Mouse (Mus musculus) T-cell, adult 2 months (primary cell): ENCODE data around the gene Ripply1.
"Not testable (repeated sequence)": the region's sequence is repeated elsewhere in the genome, so short reads cannot be mapped to it uniquely, and the experiment has no call there.

Experiments
- DNase-seq: peaks from one replicate; pipeline ENCODE4 v3.0.0; 2022; ENCODE audit warnings: low spot score

Gene Ripply1

DNA sequence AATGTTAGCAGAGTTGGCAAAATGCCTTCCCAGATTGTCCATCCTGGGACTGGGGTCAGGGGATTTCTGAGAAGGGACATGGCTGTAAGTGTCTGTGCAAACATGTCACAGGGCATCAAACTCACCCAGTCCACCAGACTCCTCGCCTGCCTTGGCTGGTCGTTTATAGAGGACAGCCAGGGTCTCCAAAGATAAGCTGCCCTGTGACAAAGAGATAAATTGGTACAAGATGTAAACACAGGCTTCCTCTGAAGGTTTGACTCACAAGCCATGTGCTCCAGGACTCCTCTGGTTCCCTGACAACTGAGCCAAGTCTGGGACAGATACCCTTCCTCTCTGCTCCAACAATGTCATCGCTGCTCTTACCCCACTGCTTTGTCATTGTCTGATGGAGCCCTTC, 1.2 kb downstream of the Ripply1 start:
- DNase-seq, result no peak

DNA sequence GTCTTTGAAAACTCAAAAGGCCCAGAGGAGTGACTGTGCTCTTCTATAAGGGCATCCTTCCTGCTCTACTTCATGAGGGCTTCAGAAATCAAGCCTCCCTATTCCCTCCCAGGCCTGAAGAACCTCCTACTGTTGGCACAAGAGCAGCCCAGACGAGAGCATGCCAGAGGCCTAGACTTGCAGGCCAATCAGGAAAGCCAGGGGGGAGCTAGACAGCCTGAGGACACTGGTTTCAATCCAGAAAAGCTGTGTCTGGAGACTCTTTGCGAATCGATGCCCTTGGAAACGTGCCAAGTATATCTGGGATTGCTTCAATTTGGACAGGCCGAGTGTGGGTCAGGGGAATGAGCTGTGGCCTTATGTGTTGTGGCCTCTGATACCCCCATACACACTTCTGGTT, 2.8 kb downstream of the Ripply1 start:
- DNase-seq, result no peak

DNA sequence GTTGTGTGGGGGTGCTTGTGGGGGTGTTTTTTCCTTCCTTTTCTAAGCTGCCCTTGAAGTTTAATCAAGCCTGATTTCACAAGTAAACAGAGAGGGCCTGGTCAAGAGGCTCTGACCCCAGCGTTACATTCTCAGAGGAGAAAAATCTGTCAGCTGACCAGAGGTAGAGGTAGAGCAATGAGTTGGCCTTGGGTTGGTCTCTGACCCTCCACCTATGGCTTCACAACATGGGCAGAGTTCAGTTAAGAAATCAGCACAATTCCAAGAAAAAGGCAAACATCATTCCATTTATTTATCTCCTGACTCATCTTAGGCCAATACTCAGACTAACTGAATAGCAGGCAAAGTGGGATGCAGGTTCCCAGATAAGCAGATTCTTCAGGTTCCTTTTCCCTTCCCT, 3.3 kb downstream of the Ripply1 start:
- no peak for DNase-seq

DNA sequence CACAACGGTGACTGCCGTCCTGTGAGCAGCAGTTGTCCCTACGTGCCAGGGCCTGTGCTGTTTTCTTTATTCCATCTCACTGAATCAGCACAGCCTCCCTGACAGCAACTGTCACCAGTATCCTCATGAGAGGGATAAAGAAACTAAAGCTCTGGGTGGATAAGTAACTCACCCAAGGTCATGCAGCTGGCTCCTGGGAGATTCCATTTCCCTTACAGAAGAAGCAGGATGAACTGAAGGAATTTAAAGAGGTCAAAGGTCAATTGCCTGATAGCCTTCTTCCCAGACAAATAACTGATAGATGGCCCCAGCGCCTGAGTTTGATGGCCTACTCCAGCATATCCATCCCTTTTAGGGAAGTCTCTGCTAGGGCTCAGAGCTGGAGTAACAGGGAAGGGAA, 4.8 kb downstream of the Ripply1 start:
- DNase-seq, result no peak

DNA sequence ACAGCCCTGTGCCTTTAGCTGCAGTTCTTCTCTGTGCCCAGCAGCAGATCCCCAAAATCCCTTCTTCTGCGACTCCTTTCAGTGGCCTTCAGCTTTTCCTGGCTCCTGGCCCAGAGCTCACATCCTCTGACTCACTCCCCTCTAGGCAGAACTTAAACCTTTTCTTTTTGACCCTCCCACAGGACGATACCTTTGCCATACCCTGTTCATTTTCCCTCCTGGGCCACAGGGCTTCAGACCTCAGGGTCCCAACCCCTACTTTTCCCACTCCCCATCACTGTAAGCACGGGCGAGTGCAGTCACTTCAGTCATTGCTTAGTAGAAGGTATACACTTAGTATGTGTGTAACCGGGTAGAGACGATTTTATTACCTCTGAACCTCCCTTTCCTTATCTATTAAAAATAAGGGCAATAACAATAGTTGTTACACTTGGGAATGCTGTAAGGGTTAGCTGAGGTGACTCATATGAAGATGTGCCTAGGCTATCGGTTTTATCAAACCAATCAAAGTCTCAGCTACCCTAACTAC, 7.0 kb downstream of the Ripply1 start:
- no peak for DNase-seq

DNA sequence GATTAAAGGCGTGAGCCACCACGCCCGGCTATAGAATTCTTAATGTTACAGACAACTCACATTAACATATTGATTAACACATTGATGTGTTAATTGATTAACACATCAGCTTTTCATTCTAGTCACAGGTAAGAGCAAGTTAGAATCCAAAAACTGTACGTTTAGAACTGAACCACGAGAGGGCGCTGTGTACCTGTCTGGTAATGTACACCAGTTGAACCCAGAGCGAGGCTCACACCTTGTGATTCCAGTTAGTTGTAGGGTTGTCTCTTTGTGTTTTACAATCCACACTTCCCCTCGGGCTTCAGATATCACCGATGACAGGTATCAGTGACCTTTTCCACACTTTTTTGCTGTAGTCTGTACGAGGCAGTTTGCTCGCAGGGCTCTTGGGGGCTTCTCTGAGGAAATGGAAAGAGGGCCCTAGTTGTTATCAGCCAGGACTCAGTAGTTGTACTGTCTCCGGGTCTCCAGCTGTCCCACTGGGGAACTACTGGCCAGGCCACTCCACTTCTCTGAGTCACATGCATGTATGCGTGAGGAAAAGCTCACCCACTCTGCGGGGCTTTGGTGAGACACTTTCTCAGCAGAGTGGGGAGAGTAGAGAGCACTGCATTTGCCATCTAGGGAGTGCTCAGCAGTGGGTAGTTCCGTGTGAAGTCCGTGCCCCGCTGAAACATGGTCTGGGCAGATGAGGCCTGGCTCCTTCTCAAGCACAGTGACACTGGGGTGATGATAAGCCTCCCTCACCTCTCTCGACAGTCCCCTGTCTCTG, 7.7 kb downstream of the Ripply1 start:
- DNase-seq, result peak; percentile 28

DNA sequence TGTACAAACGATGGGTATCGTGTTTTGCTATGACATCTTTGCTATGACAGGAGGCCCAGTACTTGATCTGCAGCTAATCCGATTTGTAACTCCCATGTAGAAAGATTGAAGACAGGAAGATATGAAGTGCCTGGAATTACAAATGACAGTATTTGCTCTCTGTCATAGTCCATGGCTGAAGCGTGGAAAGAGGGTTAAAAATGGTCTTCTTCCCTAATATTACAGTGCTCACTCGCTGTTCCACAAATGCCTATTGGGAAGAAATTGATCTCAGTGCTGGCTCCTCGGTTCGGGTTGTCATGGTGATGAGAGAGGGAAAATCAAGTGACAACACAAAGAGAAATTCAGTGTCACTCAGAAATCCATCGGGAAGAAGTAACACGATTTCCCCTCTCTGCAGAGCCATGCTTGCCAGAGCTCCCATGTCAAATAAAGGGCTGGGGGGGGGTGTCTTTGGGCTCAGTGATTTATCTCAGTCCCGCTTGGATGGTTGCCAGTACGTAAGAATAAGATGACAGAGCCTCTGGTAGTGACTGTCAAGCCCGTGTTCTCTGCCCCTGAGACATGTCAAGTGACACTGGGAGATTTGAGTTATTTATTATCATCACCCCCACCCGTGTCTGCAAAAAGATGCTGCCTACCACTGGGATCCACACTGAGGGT, 12.0 kb downstream of the Ripply1 start:
- no peak for DNase-seq

DNA sequence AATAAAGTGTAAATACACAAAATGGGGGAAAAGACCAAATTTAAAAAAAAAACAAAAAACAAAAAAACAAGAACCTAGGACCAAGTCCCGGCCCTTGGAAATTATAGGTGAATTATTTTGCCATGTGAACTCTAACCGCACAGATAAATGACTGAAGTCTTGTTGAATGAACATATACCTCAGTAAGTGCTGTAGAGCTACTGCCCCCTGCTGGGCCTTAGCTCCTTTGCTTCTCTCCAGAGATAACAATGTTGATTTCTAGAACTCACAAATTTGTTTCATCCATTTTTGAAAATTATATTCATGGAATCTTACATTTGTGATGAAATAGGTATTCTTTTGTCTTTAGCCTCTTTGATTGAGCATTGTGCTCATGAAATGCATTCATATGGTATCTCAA, 19.6 kb downstream of the Ripply1 start:
- DNase-seq, result peak; percentile 1

DNA sequence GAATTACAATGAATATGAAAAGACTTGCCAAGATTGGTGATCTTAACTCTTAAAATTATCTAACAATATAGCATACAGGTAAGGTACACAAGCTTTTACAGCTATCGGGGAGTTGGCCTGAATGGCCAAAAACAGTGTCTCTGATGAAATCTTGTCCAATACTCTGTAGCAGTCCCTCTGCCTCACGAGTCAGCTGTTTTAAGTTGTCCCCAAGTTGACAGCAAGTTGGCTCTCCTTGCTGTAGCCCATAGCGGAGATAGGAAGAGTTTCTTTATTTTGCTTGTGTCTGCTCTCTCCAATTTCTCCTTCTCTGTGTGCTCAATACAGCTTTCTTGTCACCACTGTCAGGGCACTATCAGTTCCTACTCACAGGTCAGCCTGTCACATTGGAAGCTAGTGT, 23.5 kb downstream of the Ripply1 start:
- DNase-seq, result not testable (repeated sequence)

DNA sequence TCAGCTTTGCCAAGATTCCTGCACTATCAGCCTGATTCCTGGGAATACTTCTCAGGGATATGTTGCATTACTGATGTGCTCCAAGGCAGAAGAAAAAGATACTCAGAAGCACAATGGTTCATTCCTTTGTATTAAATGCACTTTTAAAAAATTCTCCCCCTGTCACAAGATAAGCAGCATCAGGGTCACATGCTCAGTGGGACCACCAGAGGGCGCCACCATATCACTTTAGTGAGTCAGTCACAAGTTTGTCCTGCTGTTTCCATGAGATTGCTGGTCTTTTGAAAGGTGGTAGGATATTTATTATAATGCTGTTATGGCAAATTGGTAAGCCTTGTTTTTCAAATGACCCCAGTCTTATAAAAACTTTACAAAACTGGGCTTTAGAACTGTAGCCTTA, 30.3 kb downstream of the Ripply1 start:
- DNase-seq, result peak; percentile 15

DNA sequence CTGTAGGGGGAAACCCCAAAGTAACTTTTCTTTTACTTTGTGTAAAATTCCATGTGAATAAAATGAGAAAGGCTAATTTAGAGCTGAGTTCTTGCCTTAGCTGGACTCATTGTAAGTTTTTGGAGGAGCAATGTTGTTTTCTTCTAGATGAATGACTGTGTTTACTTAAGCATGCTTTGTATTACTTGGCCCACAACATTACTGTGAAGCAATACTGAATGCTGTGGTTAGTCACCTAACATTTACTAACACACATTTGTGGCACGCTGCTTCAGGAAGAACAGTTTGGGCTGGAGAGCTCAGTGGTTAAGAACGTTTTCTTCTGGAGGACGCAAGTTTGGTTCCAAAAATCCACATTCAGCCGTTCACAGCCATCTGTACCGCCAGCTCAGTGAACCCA, 45.1 kb downstream of the Ripply1 start:
- DNase-seq, result no peak

DNA sequence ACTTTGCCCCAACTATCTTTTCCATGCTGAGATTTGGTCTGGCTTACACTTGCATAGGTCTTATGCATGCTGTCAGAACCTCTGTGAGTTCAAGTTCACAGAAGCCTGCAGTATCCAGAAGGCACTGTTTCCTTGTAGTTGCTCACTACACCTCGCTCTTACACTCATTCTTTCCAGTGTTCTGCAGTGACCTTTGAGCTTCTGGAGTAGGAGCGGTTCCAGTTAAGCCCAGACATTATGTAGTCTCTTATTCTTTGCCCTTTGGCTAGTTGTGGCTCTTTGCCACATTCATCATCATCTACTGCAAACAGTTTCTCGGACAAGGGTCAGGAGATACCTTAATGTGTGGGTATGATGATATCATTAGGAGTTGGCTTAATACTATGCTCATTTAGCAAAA, 51.6 kb downstream of the Ripply1 start:
- no peak for DNase-seq
